Mouse (Mus musculus) liver, postnatal 0 days (tissue): ENCODE measurements around the gene Il4ra. TPM values are rescaled to one million over a fixed set of nuclear protein-coding genes. Genes with fewer than 3 reads are reported as not detected.

Source experiments
- ATAC-seq: fragments of 200-750 bp; cut with Nextera tagmentation; 2 replicates; pipeline ENCODE4 v1.8.0; 2017; ENCODE audit warnings: mild to moderate bottlenecking, moderate library complexity
- DNase-seq: peaks from one replicate; pipeline ENCODE4 v3.0.0-alpha.2; 2016
- H3K27ac ChIP-seq: fragments of 300-500 bp; sonication (generic); 2 replicates; pipeline ENCODE4 v1.5.1; 2014; ENCODE audit warnings: antibody characterized with exemption, moderate library complexity, mild to moderate bottlenecking, low read depth
- H3K27me3 ChIP-seq: fragments of 300-500 bp; sonication (generic); 2 replicates; pipeline ENCODE4 v1.6.1; 2014; ENCODE audit warnings: low read length, control low read depth, mixed read lengths; ENCODE audit not compliant: insufficient read depth
- H3K36me3 ChIP-seq: fragments of 300-500 bp; sonication (generic); replicated peaks from 2 replicates; pipeline ENCODE4 v1.6.1; 2014; ENCODE audit warnings: mild to moderate bottlenecking, control low read depth, low read length, moderate library complexity, mixed read lengths; ENCODE audit not compliant: insufficient read depth
- H3K4me1 ChIP-seq: fragments of 300-500 bp; sonication (generic); 2 replicates; pipeline ENCODE4 v1.6.1; 2014; ENCODE audit warnings: antibody characterized with exemption, mild to moderate bottlenecking, control low read depth; ENCODE audit not compliant: insufficient read depth
- H3K4me2 ChIP-seq: fragments of 300-500 bp; sonication (generic); 2 replicates; pipeline ENCODE4 v1.6.1; 2014; ENCODE audit warnings: low read depth, mild to moderate bottlenecking, low read length, moderate library complexity, mixed read lengths
- H3K4me3 ChIP-seq: fragments of 300-500 bp; sonication (generic); 2 replicates; pipeline ENCODE4 v1.5.1; 2014; ENCODE audit warnings: low read depth, low read length
- H3K9ac ChIP-seq: fragments of 300-500 bp; sonication (generic); replicated peaks from 2 replicates; pipeline ENCODE4 v1.6.1; 2014; ENCODE audit warnings: mild to moderate bottlenecking, moderate library complexity
- H3K9me3 ChIP-seq: fragments of 300-500 bp; sonication (generic); 2 replicates; pipeline ENCODE4 v1.6.1; 2016; ENCODE audit warnings: mild to moderate bottlenecking, control low read depth, low read length, mixed read lengths
- CTCF ChIP-seq: sonication (generic); IDR thresholded peaks from 2 replicates; pipeline ENCODE4 v1.5.1; 2016; ENCODE audit warnings: antibody characterized with exemption, low read depth
- EP300 ChIP-seq: IDR thresholded peaks from 2 replicates; pipeline ENCODE4 v1.6.1; 2016; ENCODE audit warnings: antibody characterized with exemption, low read depth, mild to moderate bottlenecking
- WGBS: fragments of 180-500 bp; shearing (Covaris S2); extraction: QIAGEN DNeasy Blood & Tissue Kit; methylation state at CpG from one replicate; pipeline ENCODE4 v1.1.7; 2014; ENCODE audit not compliant: insufficient replicate concordance; 5-methylcytosine and 5-hydroxymethylcytosine counted together
- polyA plus RNA-seq: library from polyadenylated mRNA; unstranded; fragments of >200 nt; fragmentation: Nextera tagmentation; extraction: Ambion mirVana; gene quantifications from 2 replicates; pipeline ENCODE4 v1.2.1, GENCODE M21; 2015

The Il4ra gene
- polyA plus RNA-seq, 1 experiment from 2014 or later, result 9.5 TPM

GRCm38 (mm10) chr7:125553653-125554428, 1.9 kb downstream of the Il4ra start:
- peaks cover 83% of the 10 kb centered on the region for H3K4me1 ChIP-seq
- WGBS, result 65% methylated on average over 13 of the region's 13 CpGs
- H3K4me3 ChIP-seq, result peak overlapping the region; percentile 90
- no peaks in the 10 kb centered on the region for H3K36me3 ChIP-seq
- peak overlapping the region; percentile 95; the same call in 1 of the 2 replicates for H3K27ac ChIP-seq
- peak overlapping the region; percentile 92 for H3K9ac ChIP-seq
- H3K9me3 ChIP-seq, result no peaks in the 10 kb centered on the region
- H3K4me2 ChIP-seq, result peak overlapping the region; percentile 91
- DNase-seq (no peak), ATAC-seq (no peak)
- no peaks in the 10 kb centered on the region for H3K27me3 ChIP-seq
- TF ChIP-seq CTCF (no peak), EP300 (no peak)

- Histone ChIP-seq H3K27me3 (no peaks in the 10 kb centered on the region), H3K4me2 (peak overlapping the region; percentile 91), H3K36me3 (0 out of 2 replicates have a peak, but pooled peaks cover 3% of the 10 kb centered on the region), H3K4me1 (peaks cover 89% of the 10 kb centered on the region), H3K27ac (peak overlapping the region; percentile 95), H3K9ac (peak overlapping the region; percentile 92), H3K4me3 (peak overlapping the region; percentile 90), H3K9me3 (no peaks in the 10 kb centered on the region)
- no peak for TF ChIP-seq CTCF
- no peak for TF ChIP-seq EP300
- 45% methylated on average over 9 of the region's 9 CpGs for WGBS
- ATAC-seq (no peak), DNase-seq (no peak)
Observed at GRCm38 (mm10) chr7:125554456-125555114, 2.7 kb downstream of the Il4ra start.

- Histone ChIP-seq H3K4me2 (peak overlapping the region; percentile 91), H3K4me3 (peak overlapping the region; percentile 90; the same call in 1 of the 2 replicates), H3K36me3 (peaks cover 5% of the 10 kb centered on the region), H3K4me1 (peaks cover 91% of the 10 kb centered on the region), H3K9ac (peak overlapping the region; percentile 48; the same call in 1 of the 2 replicates), H3K27me3 (no peaks in the 10 kb centered on the region), H3K27ac (peak overlapping the region; percentile 95), H3K9me3 (no peaks in the 10 kb centered on the region)
- TF ChIP-seq CTCF, result no peak
- TF ChIP-seq EP300, result no peak
- WGBS, result 35% methylated on average over 7 of the region's 7 CpGs
- ATAC-seq (no peak), DNase-seq (no peak)
Observed at GRCm38 (mm10) chr7:125555351-125555872, 3.5 kb downstream of the Il4ra start.

- ATAC-seq, result no peak
- peaks cover 91% of the 10 kb centered on the region for H3K4me1 ChIP-seq
Observed at GRCm38 (mm10) chr7:125556096-125556495, 4.2 kb downstream of the Il4ra start.

GRCm38 (mm10) chr7:125556865-125557264, 4.9 kb downstream of the Il4ra start:
- Histone ChIP-seq H3K36me3 (peaks cover 8% of the 10 kb centered on the region), H3K4me3 (no peak overlapping the region), H3K27ac (no peak overlapping the region), H3K4me2 (peak overlapping the region; percentile 24), H3K9ac (no peak overlapping the region), H3K27me3 (no peaks in the 10 kb centered on the region), H3K4me1 (peaks cover 92% of the 10 kb centered on the region), H3K9me3 (no peaks in the 10 kb centered on the region)
- 43% methylated on average over 8 of the region's 8 CpGs for WGBS
- ATAC-seq, result no peak
- TF ChIP-seq EP300 (no peak), CTCF (no peak)
- DNase-seq, result no peak

More at GRCm38 (mm10) chr7:125556096-125556495, 4.2 kb downstream of the Il4ra start:
- Histone ChIP-seq H3K36me3 (peaks cover 8% of the 10 kb centered on the region), H3K9me3 (no peaks in the 10 kb centered on the region), H3K4me3 (peak overlapping the region; percentile 90; the same call in 1 of the 2 replicates), H3K9ac (peak overlapping the region; percentile 48; the same call in 1 of the 2 replicates), H3K27me3 (no peaks in the 10 kb centered on the region), H3K4me2 (peak overlapping the region; percentile 91), H3K27ac (peak overlapping the region; percentile 95)
- TF ChIP-seq EP300, result no peak
- no peak for TF ChIP-seq CTCF
- 24% methylated on average over 4 of the region's 4 CpGs for WGBS
- DNase-seq, result no peak

GRCm38 (mm10) chr7:125558401-125558945, 6.6 kb downstream of the Il4ra start:
- H3K4me1 ChIP-seq, result peaks cover 89% of the 10 kb centered on the region
- H3K4me2 ChIP-seq, result no peak overlapping the region
- ATAC-seq (no peak), DNase-seq (no peak)
- no peak overlapping the region for H3K9ac ChIP-seq
- H3K27ac ChIP-seq, result peak overlapping the region; percentile 48
- H3K36me3 ChIP-seq, result peaks cover 11% of the 10 kb centered on the region
- no peaks in the 10 kb centered on the region for H3K27me3 ChIP-seq
- no peaks in the 10 kb centered on the region for H3K9me3 ChIP-seq
- no peak overlapping the region for H3K4me3 ChIP-seq
- no peak for TF ChIP-seq EP300
- no peak for TF ChIP-seq CTCF
- WGBS, result 71% methylated on average over 4 of the region's 4 CpGs
